Mouse (Mus musculus): ENCODE results near the gene Fezf1. TPM values are rescaled to one million over a fixed set of nuclear protein-coding genes. Genes with fewer than 3 reads are reported as not detected.

Gene Fezf1
- total and polyA plus RNA-seq, 3 experiments: not detected

DNA sequence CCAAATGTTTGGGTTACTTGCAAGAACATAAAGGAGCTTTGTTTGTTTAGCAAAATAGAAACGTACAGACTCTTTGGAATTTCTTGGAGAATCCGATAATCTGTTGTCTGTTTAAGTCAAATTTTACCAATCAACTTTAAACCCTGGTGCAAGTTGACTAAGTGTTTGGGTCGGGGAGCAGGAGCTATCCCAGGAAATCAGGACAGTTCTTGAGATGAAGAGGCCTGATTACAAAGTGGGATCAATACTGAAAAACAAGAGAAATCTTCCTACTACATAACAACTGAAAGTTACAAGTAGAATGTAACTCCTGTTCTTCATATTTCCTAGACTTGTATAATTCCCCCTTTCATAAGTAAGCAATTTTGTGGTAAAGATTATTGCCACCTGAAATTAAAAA is 3.3 kb upstream of the Fezf1 start:
- no peak overlapping the region for H3K9ac ChIP-seq (ENCODE audit: control insufficient read depth, low read depth, low read length, poor library complexity, severe bottlenecking)
- DNase-seq (ENCODE audit: low read depth, low spot score): no peak
- no peak overlapping the region for H3K4me3 ChIP-seq (ENCODE audit: control insufficient read depth in 1 of 2, insufficient read depth in 1 of 2, low read depth in 2 of 2, low read length in 2 of 2)
- no peaks in the 10 kb centered on the region for H3K9me3 ChIP-seq (replicated peaks; ENCODE audit: insufficient read depth, low read length)
- no peak overlapping the region for H3K27ac ChIP-seq (ENCODE audit: control insufficient read depth, low read depth, low read length)
- no peaks in the 10 kb centered on the region for H3K79me2 ChIP-seq (ENCODE audit: control insufficient read depth, insufficient read depth, low read length, poor library complexity)
- no peaks in the 10 kb centered on the region for H3K27me3 ChIP-seq (ENCODE audit: control insufficient read depth in 1 of 2, insufficient read depth in 2 of 2, low read length in 2 of 2)
- H3K36me3 ChIP-seq (ENCODE audit: control insufficient read depth in 1 of 2, insufficient read depth in 2 of 2, low read length in 2 of 2): no peaks in the 10 kb centered on the region
- no peaks in the 10 kb centered on the region for H3K4me1 ChIP-seq (ENCODE audit: control insufficient read depth in 1 of 2, insufficient read depth in 2 of 2, low read length in 2 of 2)
- TF ChIP-seq MYC (IDR thresholded peaks at IDR 0.05; ENCODE audit: low read depth, low read length): no peak
- TF ChIP-seq ZC3H11A (IDR thresholded peaks at IDR 0.05; ENCODE audit: low read depth, low read length): no peak
- no peak for TF ChIP-seq ETS1 (IDR thresholded peaks at IDR 0.05; ENCODE audit: low read depth, low read length)
- TF ChIP-seq MAX (IDR thresholded peaks at IDR 0.05; ENCODE audit: low read length): no peak
- TF ChIP-seq CHD2 (IDR thresholded peaks at IDR 0.05; ENCODE audit: low read length): no peak
- no peak for TF ChIP-seq MYB (IDR thresholded peaks at IDR 0.05; ENCODE audit: low read depth, low read length)
- TF ChIP-seq ELF1 (IDR thresholded peaks at IDR 0.05; ENCODE audit: low read depth, low read length): no peak
- no peak for TF ChIP-seq UBTF (IDR thresholded peaks at IDR 0.05; ENCODE audit: borderline replicate concordance, insufficient read depth, low read depth, low read length)

DNA sequence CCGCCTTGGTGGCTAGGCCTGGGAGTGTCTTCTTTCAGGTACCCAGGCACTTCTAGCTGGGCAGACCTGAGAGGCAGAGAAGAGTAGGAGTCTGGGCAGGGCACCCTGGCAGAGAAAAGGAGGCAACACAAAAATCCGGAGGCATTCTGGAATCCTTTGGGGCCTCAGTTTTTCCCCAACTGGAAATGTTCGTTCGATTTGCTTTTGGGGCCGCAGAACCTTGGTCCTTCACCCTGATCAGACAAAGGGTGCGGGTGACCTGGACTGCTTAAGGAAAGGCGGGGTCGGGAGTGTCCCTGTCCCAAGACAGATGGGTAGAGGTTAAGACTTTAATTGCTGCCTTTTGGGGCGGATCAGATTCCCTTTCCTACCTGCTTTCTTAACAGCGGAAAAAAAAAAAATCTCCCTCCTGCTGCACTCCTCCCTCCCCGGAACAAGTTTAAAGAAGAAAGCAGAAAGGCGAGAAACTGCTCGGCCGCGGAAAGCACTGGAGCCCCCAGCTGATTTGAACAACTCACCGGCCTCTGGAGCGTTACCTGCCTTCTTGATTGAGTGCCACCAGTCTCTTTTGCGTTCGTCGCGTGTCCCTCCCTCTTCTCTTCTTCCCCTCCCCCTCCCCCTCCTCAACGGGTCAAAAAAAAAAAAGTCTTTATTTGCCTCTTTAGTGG is 2.3 kb upstream of the Fezf1 start:
- H3K9ac ChIP-seq (ENCODE audit: control insufficient read depth, low read depth, low read length, poor library complexity, severe bottlenecking): no peak overlapping the region
- no peaks in the 10 kb centered on the region for H3K79me2 ChIP-seq (ENCODE audit: control insufficient read depth, insufficient read depth, low read length, poor library complexity)
- no peak overlapping the region for H3K4me3 ChIP-seq (ENCODE audit: control insufficient read depth in 1 of 2, insufficient read depth in 1 of 2, low read depth in 2 of 2, low read length in 2 of 2)
- no peak for TF ChIP-seq TBP (IDR thresholded peaks at IDR 0.05; ENCODE audit: low read depth, low read length)
- no peak for TF ChIP-seq POLR2AphosphoS2 (IDR thresholded peaks at IDR 0.05; ENCODE audit: low read length)
- TF ChIP-seq ZNF384 (IDR thresholded peaks at IDR 0.05; ENCODE audit: low read depth, low read length): no peak
- TF ChIP-seq RCOR1 (IDR thresholded peaks at IDR 0.05; ENCODE audit: low read depth, low read length): no peak
- TF ChIP-seq KAT2A (conservative IDR thresholded peaks at IDR 0.05; ENCODE audit: low read depth, low read length): no peak
- no peak for TF ChIP-seq POLR2AphosphoS5 (IDR thresholded peaks at IDR 0.05; ENCODE audit: borderline replicate concordance, low read depth, low read length)
- TF ChIP-seq ETS1 (IDR thresholded peaks at IDR 0.05; ENCODE audit: low read depth, low read length): no peak
- TF ChIP-seq CHD2 (IDR thresholded peaks at IDR 0.05; ENCODE audit: low read length): no peak
- no peak for TF ChIP-seq ZKSCAN1 (IDR thresholded peaks at IDR 0.05; ENCODE audit: low read depth, low read length)
- TF ChIP-seq RAD21 (IDR thresholded peaks at IDR 0.05; ENCODE audit: low read depth, low read length): no peak
- H3K36me3 ChIP-seq (ENCODE audit: control insufficient read depth in 1 of 2, insufficient read depth in 2 of 2, low read length in 2 of 2): no peaks in the 10 kb centered on the region
- H3K27ac ChIP-seq (ENCODE audit: control insufficient read depth, low read depth, low read length): no peak overlapping the region
- no peaks in the 10 kb centered on the region for H3K9me3 ChIP-seq (replicated peaks; ENCODE audit: insufficient read depth, low read length)
- DNase-seq (ENCODE audit: low read depth, low spot score): no peak
- no peaks in the 10 kb centered on the region for H3K27me3 ChIP-seq (ENCODE audit: control insufficient read depth in 1 of 2, insufficient read depth in 2 of 2, low read length in 2 of 2)
- no peaks in the 10 kb centered on the region for H3K4me1 ChIP-seq (ENCODE audit: control insufficient read depth in 1 of 2, insufficient read depth in 2 of 2, low read length in 2 of 2)
